Mouse (Mus musculus) midbrain, embryonic 10.5 days (tissue): ENCODE data around the gene Hdac1. TPM values are rescaled to one million over a fixed set of nuclear protein-coding genes. Genes with fewer than 3 reads are reported as not detected.
A peak's percentile ranks its signal among the peaks of the same experiment; 100 is the strongest.
"Not testable (repeated sequence)": the region's sequence is repeated elsewhere in the genome, so short reads cannot be mapped to it uniquely, and the experiment has no call there.

Experiments used
- DNase-seq: peaks from one replicate; pipeline ENCODE4 v3.0.0-alpha.2; 2017; ENCODE audit warnings: low spot score
- H3K27ac ChIP-seq: fragments of 300-500 bp; sonication (generic); replicated peaks from 2 replicates; pipeline ENCODE4 v1.5.1; 2016; ENCODE audit warnings: mild to moderate bottlenecking
- H3K27me3 ChIP-seq: fragments of 300-500 bp; sonication (generic); 2 replicates; pipeline ENCODE4 v1.6.1; 2016; ENCODE audit warnings: low read depth, mild to moderate bottlenecking; ENCODE audit not compliant: poor library complexity, severe bottlenecking
- H3K36me3 ChIP-seq: fragments of 300-500 bp; sonication (generic); 2 replicates; pipeline ENCODE4 v1.6.1; 2016; ENCODE audit warnings: mild to moderate bottlenecking, moderate library complexity
- H3K4me1 ChIP-seq: fragments of 300-500 bp; sonication (generic); 2 replicates; pipeline ENCODE4 v1.6.1; 2016
- H3K4me3 ChIP-seq: fragments of 300-500 bp; sonication (generic); 2 replicates; pipeline ENCODE4 v1.5.1; 2016; ENCODE audit warnings: mild to moderate bottlenecking, moderate library complexity
- H3K9me3 ChIP-seq: fragments of 300-500 bp; sonication (generic); replicated peaks from 2 replicates; pipeline ENCODE4 v1.6.1; 2016; ENCODE audit warnings: mild to moderate bottlenecking
- WGBS: fragments of 180-500 bp; shearing (Covaris S2); methylation state at CpG from one replicate; pipeline ENCODE4 v1.1.7; 2016; 5-methylcytosine and 5-hydroxymethylcytosine counted together
- polyA plus RNA-seq: library from polyadenylated mRNA; unstranded; fragments of >200 nt; fragmentation: Nextera tagmentation; extraction: Ambion mirVana; gene quantifications from 2 replicates; pipeline ENCODE4 v1.2.1, GENCODE M21; 2016

Hdac1 gene
- polyA plus RNA-seq, 1 experiment from 2014 or later = 276 TPM

- Histone ChIP-seq H3K4me3 (peak overlapping the region; percentile 58), H3K9me3 (no peaks in the 10 kb centered on the region), H3K27me3 (peaks cover 29% of the 10 kb centered on the region), H3K4me1 (peaks cover 29% of the 10 kb centered on the region), H3K27ac (peak overlapping the region; percentile 34), H3K36me3 (no peaks in the 10 kb centered on the region)
- WGBS = 1% methylated on average over 24 of the region's 24 CpGs
- DNase-seq = no peak
Observed at GRCm38 (mm10) chr4:129555862-129556531, 13.5 kb upstream of the Hdac1 start.

- peak overlapping the region; percentile 58 for H3K4me3 ChIP-seq
- H3K4me1 ChIP-seq = peaks cover 30% of the 10 kb centered on the region
- peak overlapping the region; percentile 34 for H3K27ac ChIP-seq
- 3% methylated on average over 16 of the region's 16 CpGs for WGBS
- no peaks in the 10 kb centered on the region for H3K36me3 ChIP-seq
- H3K9me3 ChIP-seq = no peaks in the 10 kb centered on the region
- H3K27me3 ChIP-seq = peaks cover 29% of the 10 kb centered on the region
- DNase-seq = peak; percentile 68
Observed at GRCm38 (mm10) chr4:129555421-129555861, 12.9 kb upstream of the Hdac1 start.

GRCm38 (mm10) chr4:129554512-129554911 lies 12.0 kb upstream of the Hdac1 start:
- H3K36me3 ChIP-seq, H3K9me3 ChIP-seq, DNase-seq, H3K4me3 ChIP-seq, H3K27ac ChIP-seq: not testable (repeated sequence)
- Histone ChIP-seq H3K27me3 (peaks cover 29% of the 10 kb centered on the region), H3K4me1 (peaks cover 36% of the 10 kb centered on the region)
- WGBS = 88% methylated on average over 6 of the region's 6 CpGs

DNA sequence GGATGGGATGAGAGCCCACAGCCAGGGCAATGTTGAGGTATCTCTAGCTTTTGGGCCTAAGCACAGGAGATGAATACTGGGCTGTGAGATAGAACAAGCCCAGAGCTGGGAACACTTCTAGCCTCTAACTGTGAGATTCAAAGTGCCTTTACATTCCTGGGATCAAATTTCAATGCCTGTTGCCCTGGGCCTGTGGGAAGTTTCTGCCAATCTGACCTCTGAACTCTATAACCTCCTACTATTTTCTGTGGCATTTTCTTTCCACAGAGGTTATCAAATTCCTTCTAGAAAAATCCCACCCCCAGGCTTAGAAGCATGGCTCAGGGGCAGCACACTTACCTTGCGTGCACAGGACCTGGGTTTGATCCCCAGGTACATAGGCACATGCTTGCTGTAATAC lies 7.8 kb upstream of the Hdac1 start:
- no peak for DNase-seq
- Histone ChIP-seq H3K27me3 (peaks cover 6% of the 10 kb centered on the region), H3K27ac (no peak overlapping the region), H3K36me3 (no peaks in the 10 kb centered on the region), H3K4me1 (peaks cover 10% of the 10 kb centered on the region), H3K9me3 (no peaks in the 10 kb centered on the region), H3K4me3 (no peak overlapping the region)
- WGBS = 78% methylated on average over 1 of the region's 1 CpGs

- WGBS = 86% methylated on average over 2 of the region's 2 CpGs
- no peak for DNase-seq
- Histone ChIP-seq H3K27ac (no peak overlapping the region), H3K9me3 (no peaks in the 10 kb centered on the region), H3K4me3 (no peak overlapping the region), H3K36me3 (no peaks in the 10 kb centered on the region), H3K4me1 (peaks cover 7% of the 10 kb centered on the region), H3K27me3 (no peaks in the 10 kb centered on the region)
Observed at GRCm38 (mm10) chr4:129549306-129549705, 6.8 kb upstream of the Hdac1 start.

- not testable (repeated sequence) for H3K27ac ChIP-seq, H3K36me3 ChIP-seq, DNase-seq, H3K4me3 ChIP-seq, H3K27me3 ChIP-seq, H3K9me3 ChIP-seq
- peaks cover 12% of the 10 kb centered on the region for H3K4me1 ChIP-seq
- 86% methylated on average over 4 of the region's 4 CpGs for WGBS
Observed at GRCm38 (mm10) chr4:129547631-129548030, 5.1 kb upstream of the Hdac1 start.

- WGBS = 88% methylated on average over 4 of the region's 4 CpGs
- H3K27me3 ChIP-seq = no peaks in the 10 kb centered on the region
Observed at GRCm38 (mm10) chr4:129544106-129544505, 1.6 kb upstream of the Hdac1 start.

GRCm38 (mm10) chr4:129541868-129542591 lies 483 bp downstream of the Hdac1 start:
- Histone ChIP-seq H3K27me3 (no peaks in the 10 kb centered on the region), H3K9me3 (no peaks in the 10 kb centered on the region), H3K4me3 (peak overlapping the region; percentile 70), H3K27ac (peak overlapping the region; percentile 93), H3K4me1 (peaks cover 28% of the 10 kb centered on the region), H3K36me3 (peaks cover 40% of the 10 kb centered on the region)
- peak; percentile 42 for DNase-seq
- under 1% methylated on average over 30 of the region's 30 CpGs for WGBS

More at GRCm38 (mm10) chr4:129544106-129544505, 1.6 kb upstream of the Hdac1 start:
- Histone ChIP-seq H3K9me3 (no peaks in the 10 kb centered on the region), H3K4me1 (peaks cover 28% of the 10 kb centered on the region), H3K4me3 (no peak overlapping the region), H3K36me3 (peaks cover 20% of the 10 kb centered on the region), H3K27ac (no peak overlapping the region)
- no peak for DNase-seq

DNA sequence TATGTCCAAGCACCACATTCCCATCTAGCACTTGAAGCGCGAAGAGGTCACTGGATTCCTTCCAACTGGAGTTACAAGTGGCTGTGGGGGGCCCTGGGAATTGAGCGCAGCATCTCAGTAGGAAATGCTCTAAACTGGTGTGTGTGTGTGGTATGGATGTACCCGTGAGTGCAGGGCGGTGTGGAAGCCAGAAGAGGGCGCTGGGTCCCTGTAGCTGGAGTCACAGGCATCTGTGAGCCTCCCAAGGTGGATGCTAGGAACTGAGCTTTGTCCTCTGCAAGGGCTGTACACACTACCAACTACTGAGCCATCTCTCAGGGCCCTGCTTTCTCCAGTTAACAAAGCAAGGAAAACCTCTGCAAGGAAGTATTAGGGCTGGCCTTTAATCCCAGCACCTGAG lies 2.5 kb downstream of the Hdac1 start:
- Histone ChIP-seq H3K27ac (no peak overlapping the region), H3K4me3 (no peak overlapping the region; the same call in 1 of the 2 replicates), H3K4me1 (peaks cover 28% of the 10 kb centered on the region), H3K9me3 (no peaks in the 10 kb centered on the region), H3K27me3 (no peaks in the 10 kb centered on the region), H3K36me3 (peaks cover 59% of the 10 kb centered on the region)
- peak; percentile 22 for DNase-seq
- 92% methylated on average over 6 of the region's 6 CpGs for WGBS

DNA sequence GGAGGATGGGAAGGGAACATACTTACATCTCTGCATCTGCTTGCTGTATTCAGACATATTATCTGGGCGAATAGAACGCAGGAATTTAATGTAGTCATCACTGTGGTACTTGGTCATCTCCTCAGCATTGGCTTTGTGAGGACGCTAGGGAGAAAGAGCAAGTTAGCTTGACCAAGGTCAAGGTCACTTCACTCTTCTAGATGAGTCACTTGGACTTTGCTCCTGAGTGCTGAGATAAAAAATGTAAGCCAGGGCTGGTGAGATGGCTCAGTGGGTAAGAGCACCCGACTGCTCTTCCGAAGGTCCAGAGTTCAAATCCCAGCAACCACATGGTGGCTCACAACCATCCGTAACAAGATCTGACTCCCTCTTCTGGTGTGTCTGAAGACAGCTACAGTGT lies 13.6 kb downstream of the Hdac1 start:
- H3K27me3 ChIP-seq, H3K9me3 ChIP-seq, DNase-seq, H3K4me3 ChIP-seq, H3K27ac ChIP-seq, H3K4me1 ChIP-seq: not testable (repeated sequence)
- 96% methylated on average over 6 of the region's 6 CpGs for WGBS
- H3K36me3 ChIP-seq = peaks cover 99% of the 10 kb centered on the region

GRCm38 (mm10) chr4:129525889-129526288 lies 16.6 kb downstream of the Hdac1 start:
- Histone ChIP-seq H3K27me3 (no peaks in the 10 kb centered on the region), H3K36me3 (peaks cover 99% of the 10 kb centered on the region), H3K4me3 (no peak overlapping the region), H3K27ac (no peak overlapping the region), H3K9me3 (no peaks in the 10 kb centered on the region), H3K4me1 (no peaks in the 10 kb centered on the region)
- 86% methylated on average over 3 of the region's 3 CpGs for WGBS
- no peak for DNase-seq

DNA sequence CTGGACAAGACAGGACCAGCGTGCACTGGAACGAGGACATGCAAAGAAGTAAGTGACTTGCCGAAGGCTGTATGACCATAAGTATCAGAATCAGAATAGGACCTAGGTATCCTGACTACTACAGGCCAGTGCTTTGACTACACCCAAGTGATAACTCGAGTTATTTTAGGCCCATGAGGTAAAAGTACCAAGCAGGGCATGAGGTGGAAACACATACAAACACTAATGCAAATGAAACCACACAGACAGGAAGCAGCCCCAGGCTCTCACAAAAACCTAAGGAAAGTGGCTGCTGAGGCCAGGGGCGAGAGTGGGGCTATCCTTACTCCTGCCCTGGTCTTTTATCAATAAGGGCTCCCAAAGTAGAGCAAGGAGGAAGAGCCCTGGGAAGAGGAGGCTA lies 17.2 kb downstream of the Hdac1 start:
- Histone ChIP-seq H3K4me1 (no peaks in the 10 kb centered on the region), H3K27ac (no peak overlapping the region), H3K27me3 (no peaks in the 10 kb centered on the region), H3K36me3 (peaks cover 99% of the 10 kb centered on the region), H3K4me3 (no peak overlapping the region), H3K9me3 (no peaks in the 10 kb centered on the region)
- WGBS = 95% methylated on average over 5 of the region's 5 CpGs
- DNase-seq = no peak

- H3K36me3 ChIP-seq = peaks cover 92% of the 10 kb centered on the region
- no peak for DNase-seq
- no peaks in the 10 kb centered on the region for H3K9me3 ChIP-seq
- WGBS = 93% methylated on average over 8 of the region's 8 CpGs
- no peak overlapping the region for H3K27ac ChIP-seq
- H3K4me1 ChIP-seq = peaks cover 18% of the 10 kb centered on the region
- no peaks in the 10 kb centered on the region for H3K27me3 ChIP-seq
- no peak overlapping the region for H3K4me3 ChIP-seq
Observed at GRCm38 (mm10) chr4:129518519-129518918, 24.0 kb downstream of the Hdac1 start.
